Mouse (Mus musculus): ENCODE measurements around the gene Rnf26.

Rnf26 gene

GRCm38 (mm10) chr9:44113105-44113789 lies at the start of gene Rnf26, which contains the start of gene Gm49380:
Gene Rnf26 (minus strand): TSS chr9:44113517.
Gene Gm49380 (minus strand): TSS chr9:44113500.
- DNase-seq (ENCODE audit: low spot score in 2 of 2) = peak; percentile 95 to 97

GRCm38 (mm10) chr9:44159886-44160285 lies 46.6 kb upstream of the Rnf26 start:
- no peak for DNase-seq (ENCODE audit: low spot score in 2 of 2)

GRCm38 (mm10) chr9:44147290-44147689 lies 34.0 kb upstream of the Rnf26 start:
- DNase-seq (ENCODE audit: low spot score in 2 of 2) = no peak

- DNase-seq (ENCODE audit: low spot score in 2 of 2) = no peak
Measured at GRCm38 (mm10) chr9:44144718-44145060, 31.4 kb upstream of the Rnf26 start.

GRCm38 (mm10) chr9:44144023-44144717 lies 30.9 kb upstream of the Rnf26 start:
- no peak for DNase-seq (ENCODE audit: low spot score in 2 of 2)

- no peak for DNase-seq (ENCODE audit: low spot score in 2 of 2)
Measured at GRCm38 (mm10) chr9:44143421-44143820, 30.1 kb upstream of the Rnf26 start.

GRCm38 (mm10) chr9:44141951-44142350 lies 28.6 kb upstream of the Rnf26 start:
- no peak for DNase-seq (ENCODE audit: low spot score in 2 of 2)

GRCm38 (mm10) chr9:44137846-44138245 lies 24.5 kb upstream of the Rnf26 start:
- DNase-seq (ENCODE audit: low spot score in 2 of 2) = no peak

- DNase-seq (ENCODE audit: low spot score in 2 of 2) = no peak
Measured at GRCm38 (mm10) chr9:44135731-44136411, 22.6 kb upstream of the Rnf26 start.

- DNase-seq (ENCODE audit: low spot score in 2 of 2) = peak in 1 of 2 experiments; percentile 70
Measured at GRCm38 (mm10) chr9:44134851-44135730, 21.8 kb upstream of the Rnf26 start.

- peak in 1 of 2 experiments; percentile 70 for DNase-seq (ENCODE audit: low spot score in 2 of 2)
Measured at GRCm38 (mm10) chr9:44134101-44134850, 21.0 kb upstream of the Rnf26 start, which contains the start of gene Mcam. Gene Mcam (plus strand): TSS chr9:44134469.

- no peak for DNase-seq (ENCODE audit: low spot score in 2 of 2)
Measured at GRCm38 (mm10) chr9:44133287-44133686, 20.0 kb upstream of the Rnf26 start.

GRCm38 (mm10) chr9:44132200-44132599 lies 18.9 kb upstream of the Rnf26 start:
- no peak for DNase-seq (ENCODE audit: low spot score in 2 of 2)

- peak in 1 of 2 experiments; percentile 54 for DNase-seq (ENCODE audit: low spot score in 2 of 2)
Measured at GRCm38 (mm10) chr9:44131276-44131590, 17.9 kb upstream of the Rnf26 start.

- DNase-seq (ENCODE audit: low spot score in 2 of 2) = peak in 1 of 2 experiments; percentile 67
Measured at GRCm38 (mm10) chr9:44130581-44131275, 17.4 kb upstream of the Rnf26 start.

- peak; percentile 52 to 76 for DNase-seq (ENCODE audit: low spot score in 2 of 2)
Measured at GRCm38 (mm10) chr9:44130034-44130433, 16.7 kb upstream of the Rnf26 start.

GRCm38 (mm10) chr9:44129633-44130032 lies 16.3 kb upstream of the Rnf26 start:
- no peak for DNase-seq (ENCODE audit: low spot score in 2 of 2)

GRCm38 (mm10) chr9:44127351-44127801 lies 14.1 kb upstream of the Rnf26 start:
- DNase-seq (ENCODE audit: low spot score in 2 of 2) = no peak

- DNase-seq (ENCODE audit: low spot score in 2 of 2) = no peak
Measured at GRCm38 (mm10) chr9:44126746-44127145, 13.4 kb upstream of the Rnf26 start.

Measured in spleen, postnatal 4 days (tissue).